Mouse (Mus musculus) megakaryocyte, embryonic 14.5 days (primary cell): ENCODE results near the gene Qdpr.

Experiments used
- FLI1 ChIP-seq: IDR thresholded peaks from 2 replicates; pipeline ENCODE4 v1.6.1; 2012; ENCODE audit warnings: low read length, inconsistent platforms, mixed read lengths
- GATA1 ChIP-seq: IDR thresholded peaks from 3 replicates; pipeline ENCODE4 v1.6.1; 2012; ENCODE audit warnings: mixed read lengths, low read length, inconsistent platforms, borderline replicate concordance

GRCm38 (mm10) chr5:45416478-45416877 lies 33.6 kb downstream of the Qdpr start:
- TF ChIP-seq GATA1 (no peak), FLI1 (no peak)
